Mouse (Mus musculus) bone marrow macrophage, adult 2 months (primary cell): ENCODE data around the gene Fam136a. TPM values are rescaled to one million over a fixed set of nuclear protein-coding genes. Genes with fewer than 3 reads are reported as not detected.
"Not testable (repeated sequence)": the region's sequence is repeated elsewhere in the genome, so short reads cannot be mapped to it uniquely, and the experiment has no call there.

Experiments
- H3K27ac ChIP-seq: 2 replicates; pipeline ENCODE4 v1.5.1; 2012; ENCODE audit warnings: low read depth, low read length; ENCODE audit not compliant: insufficient read depth
- H3K4me1 ChIP-seq: 2 replicates; pipeline ENCODE4 v1.6.1; 2012; ENCODE audit warnings: low read length; ENCODE audit not compliant: control insufficient read depth, insufficient read depth
- H3K4me3 ChIP-seq: 2 replicates; pipeline ENCODE4 v1.5.1; 2012; ENCODE audit warnings: mild to moderate bottlenecking, low read length, moderate library complexity; ENCODE audit not compliant: insufficient read depth
- CTCF ChIP-seq: IDR thresholded peaks from 2 replicates; pipeline ENCODE4 v1.5.1; 2012; ENCODE audit warnings: low read depth, mild to moderate bottlenecking, low read length, moderate library complexity
- POLR2A ChIP-seq: IDR thresholded peaks from 2 replicates; pipeline ENCODE4 v1.6.1; 2012; ENCODE audit warnings: mild to moderate bottlenecking, low read depth, low read length, borderline replicate concordance
- polyA plus RNA-seq: library from polyadenylated mRNA; stranded (reverse); fragments of >200 nt; gene quantifications from 2 replicates; pipeline ENCODE4 v1.2.4, GENCODE M21; 2012; ENCODE audit not compliant: missing spikeins, insufficient read depth, insufficient read length

Gene Fam136a
- polyA plus RNA-seq, 1 experiment: 11.0 TPM

- Histone ChIP-seq H3K27ac (no peak overlapping the region), H3K4me3 (no peak overlapping the region), H3K4me1 (no peaks in the 10 kb centered on the region)
- no peak for TF ChIP-seq POLR2A
Measured at GRCm38 (mm10) chr6:86335121-86335849, 30.2 kb upstream of the Fam136a start.

GRCm38 (mm10) chr6:86335860-86336259 lies 29.6 kb upstream of the Fam136a start:
- H3K27ac ChIP-seq: no peak overlapping the region
- no peak for TF ChIP-seq CTCF
- TF ChIP-seq POLR2A: no peak
- no peaks in the 10 kb centered on the region for H3K4me1 ChIP-seq
- H3K4me3 ChIP-seq: no peak overlapping the region

GRCm38 (mm10) chr6:86336340-86336739 lies 29.1 kb upstream of the Fam136a start:
- not testable (repeated sequence) for H3K4me3 ChIP-seq, H3K27ac ChIP-seq, H3K4me1 ChIP-seq

GRCm38 (mm10) chr6:86343656-86344055 lies 21.8 kb upstream of the Fam136a start:
- no peaks in the 10 kb centered on the region for H3K4me1 ChIP-seq
- no peak overlapping the region for H3K27ac ChIP-seq
- no peak for TF ChIP-seq POLR2A
- TF ChIP-seq CTCF: no peak
- no peak overlapping the region for H3K4me3 ChIP-seq

- H3K4me3 ChIP-seq: no peak overlapping the region
- TF ChIP-seq POLR2A (no peak), CTCF (no peak)
Measured at GRCm38 (mm10) chr6:86346063-86346462, 19.4 kb upstream of the Fam136a start.

GRCm38 (mm10) chr6:86349257-86349656 lies 16.2 kb upstream of the Fam136a start:
- TF ChIP-seq CTCF: no peak
- no peak for TF ChIP-seq POLR2A
- Histone ChIP-seq H3K4me1 (no peaks in the 10 kb centered on the region), H3K27ac (no peak overlapping the region), H3K4me3 (no peak overlapping the region)

More at GRCm38 (mm10) chr6:86346063-86346462, 19.4 kb upstream of the Fam136a start:
- no peak overlapping the region for H3K27ac ChIP-seq
- H3K4me1 ChIP-seq: no peaks in the 10 kb centered on the region

- H3K4me1 ChIP-seq: no peaks in the 10 kb centered on the region
- no peak overlapping the region for H3K4me3 ChIP-seq
- TF ChIP-seq CTCF (no peak), POLR2A (no peak)
- H3K27ac ChIP-seq: no peak overlapping the region
Measured at GRCm38 (mm10) chr6:86354948-86355347, 10.5 kb upstream of the Fam136a start.

- Histone ChIP-seq H3K27ac (no peak overlapping the region), H3K4me1 (no peaks in the 10 kb centered on the region), H3K4me3 (no peak overlapping the region)
- no peak for TF ChIP-seq POLR2A
- no peak for TF ChIP-seq CTCF
Measured at GRCm38 (mm10) chr6:86356956-86357355, 8.5 kb upstream of the Fam136a start.

GRCm38 (mm10) chr6:86360691-86361090 lies 4.8 kb upstream of the Fam136a start:
- Histone ChIP-seq H3K4me1 (no peaks in the 10 kb centered on the region), H3K27ac (no peak overlapping the region), H3K4me3 (no peak overlapping the region)
- TF ChIP-seq CTCF: no peak
- TF ChIP-seq POLR2A: no peak

GRCm38 (mm10) chr6:86361373-86361772 lies 4.1 kb upstream of the Fam136a start:
- Histone ChIP-seq H3K27ac (no peak overlapping the region), H3K4me1 (peaks cover 2% of the 10 kb centered on the region; the same call in 1 of the 2 replicates), H3K4me3 (no peak overlapping the region)
- no peak for TF ChIP-seq POLR2A
- no peak for TF ChIP-seq CTCF
